Mouse (Mus musculus) effector memory CD4-positive, alpha-beta T cell, adult 5 months (primary cell): ENCODE results near the gene Aqp3. TPM values are rescaled to one million over a fixed set of nuclear protein-coding genes. Genes with fewer than 3 reads are reported as not detected.

ENCODE experiments used
- polyA plus RNA-seq: library from polyadenylated mRNA; unstranded; fragments of 100-300 nt; shearing (Covaris generic); gene quantifications from one replicate; pipeline ENCODE4 v1.2.1, GENCODE M21; 2017

Gene Aqp3
- polyA plus RNA-seq: 9.4 TPM

GRCm38 (mm10) chr4:41097871-41098576 is at the start of gene Aqp3:
Gene Aqp3, minus strand, starts transcription at chr4:41098183.

GRCm38 (mm10) chr4:41135711-41136453 is 37.9 kb upstream of the Aqp3 start, which contains the start of gene Ube2r2:
Gene Ube2r2, plus strand, starts transcription at chr4:41135743.

DNA sequence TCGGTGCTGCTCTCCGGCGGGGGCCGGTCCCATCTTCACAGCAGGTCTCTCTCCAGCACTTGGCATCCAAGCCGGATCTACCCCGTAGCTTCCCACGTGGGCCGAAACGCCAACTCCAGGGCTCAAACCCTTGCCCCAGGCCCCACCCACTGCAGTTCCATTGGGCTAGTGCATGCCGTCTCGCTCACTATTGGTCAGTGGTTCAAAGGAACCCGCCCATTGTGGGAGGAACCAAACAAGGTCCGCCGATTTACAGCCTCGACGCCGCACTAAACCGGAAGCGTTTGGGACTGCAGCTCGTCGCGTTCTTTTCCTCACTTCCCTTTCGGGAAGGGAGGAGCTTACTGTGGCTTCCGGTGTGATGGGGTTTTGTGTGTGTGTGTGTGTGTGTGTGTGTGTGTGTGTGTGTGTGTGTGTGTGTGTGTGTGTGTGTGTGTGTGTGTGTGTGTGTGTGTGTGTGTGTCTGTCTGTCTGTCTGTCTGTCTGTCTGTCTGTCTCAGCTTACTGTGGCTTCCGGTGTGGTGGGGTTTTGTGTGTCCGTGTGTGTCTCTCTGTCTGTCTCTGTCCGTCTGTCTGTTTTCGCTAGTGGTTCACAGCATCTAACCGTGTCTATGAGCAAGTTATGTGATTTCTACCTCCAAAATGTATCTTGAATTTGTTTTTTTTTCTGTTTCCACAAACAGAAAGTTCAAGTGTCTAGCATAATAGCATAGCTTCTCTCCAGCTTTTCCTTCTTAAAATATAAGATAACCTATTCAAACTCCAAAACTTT is 26.4 kb upstream of the Aqp3 start, which contains the start of gene Nol6:
Nol6 (minus strand) TSS at position 276 of the 772 bp plus-strand sequence.

DNA sequence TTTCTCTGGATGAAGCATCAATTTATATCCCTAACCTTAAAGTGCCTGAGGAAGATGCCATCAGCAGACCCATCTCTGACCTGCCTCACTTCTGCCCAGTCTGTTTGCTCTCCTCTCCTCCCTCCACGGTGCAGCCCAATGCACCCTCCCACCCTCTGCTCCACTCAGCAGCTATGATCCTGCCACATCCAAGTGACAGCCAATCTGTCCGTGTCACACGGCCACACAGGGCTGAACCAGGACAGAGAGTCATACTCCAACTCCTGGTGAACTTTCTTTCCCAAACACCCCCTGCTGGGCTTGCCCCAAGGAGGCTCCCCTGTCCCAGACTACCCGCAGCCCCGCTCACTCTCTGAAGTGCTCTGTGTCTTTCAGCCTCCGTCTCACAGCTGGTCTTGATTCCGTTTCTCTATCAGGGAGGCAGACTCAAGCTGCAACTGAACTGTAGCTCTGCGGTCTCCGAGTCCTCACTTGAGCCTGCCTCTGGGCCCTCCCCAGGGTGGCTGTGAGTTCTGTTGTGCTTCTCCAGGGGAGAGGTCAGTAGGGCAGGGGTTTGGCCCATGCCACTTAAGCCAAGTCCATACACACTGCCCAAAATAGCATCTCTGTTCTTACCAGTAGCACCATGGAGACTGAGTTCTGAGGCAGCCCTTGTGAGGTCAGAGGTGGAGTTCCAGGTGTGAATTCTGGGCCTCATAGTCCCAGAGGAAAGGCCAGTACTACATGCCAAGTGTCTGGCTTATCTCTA is 50.3 kb downstream of the Aqp3 start, which contains the start of gene Aqp7:
Aqp7 (minus strand) TSS at position 616 of the 748 bp plus-strand sequence.

Other genes starting within 250 kb of the Aqp3 start
- gene B4galt1, start 244.2 kb downstream of the Aqp3 start, polyA plus RNA-seq: 121 TPM
- not detected for gene Spink4, start 178.1 kb downstream of the Aqp3 start, polyA plus RNA-seq
- gene Bag1, start 149.9 kb downstream of the Aqp3 start, polyA plus RNA-seq: 153 TPM
- gene Chmp5, start 149.8 kb downstream of the Aqp3 start, polyA plus RNA-seq: 52.9 TPM
- gene Nfx1, start 127.3 kb downstream of the Aqp3 start, polyA plus RNA-seq: 113 TPM
- not detected for gene Aqp7, start 50.0 kb downstream of the Aqp3 start, polyA plus RNA-seq
- gene Nol6, start 26.3 kb upstream of the Aqp3 start, polyA plus RNA-seq: 33.1 TPM
- gene Ube2r2, start 37.6 kb upstream of the Aqp3 start, polyA plus RNA-seq: 75.8 TPM
- gene Ubap2, start 177.0 kb upstream of the Aqp3 start, polyA plus RNA-seq: 58.7 TPM
- gene Dcaf12, start 216.7 kb upstream of the Aqp3 start, polyA plus RNA-seq: 59.5 TPM